Mouse (Mus musculus) olfactory bulb, adult 2 months (tissue): ENCODE data around the gene Mgat4e. TPM values are rescaled to one million over a fixed set of nuclear protein-coding genes. Genes with fewer than 3 reads are reported as not detected.

Source experiments
- H3K27ac ChIP-seq: fragments of 200-500 bp; 2 replicates; pipeline ENCODE4 v1.5.1; 2012; ENCODE audit warnings: low read depth, low read length; ENCODE audit not compliant: insufficient read depth
- H3K4me1 ChIP-seq: fragments of 200-500 bp; 2 replicates; pipeline ENCODE4 v1.6.1; 2012; ENCODE audit warnings: low read length; ENCODE audit not compliant: control insufficient read depth, insufficient read depth
- H3K4me3 ChIP-seq: fragments of 200-500 bp; 2 replicates; pipeline ENCODE4 v1.5.1; 2012; ENCODE audit warnings: mild to moderate bottlenecking, low read depth, low read length, moderate library complexity; ENCODE audit not compliant: insufficient read depth
- CTCF ChIP-seq: fragments of 200-500 bp; IDR thresholded peaks from 2 replicates; pipeline ENCODE4 v1.5.1; 2012; ENCODE audit warnings: low read depth, mild to moderate bottlenecking, low read length, moderate library complexity; ENCODE audit not compliant: insufficient read depth
- POLR2A ChIP-seq: fragments of 200-500 bp; IDR thresholded peaks from 2 replicates; pipeline ENCODE4 v1.6.1; 2012; ENCODE audit warnings: mild to moderate bottlenecking, low read depth, low read length, moderate library complexity; ENCODE audit not compliant: insufficient read depth
- WGBS: fragments of 180-500 bp; shearing (Covaris S2); methylation state at CpG from one replicate; pipeline ENCODE4 v1.1.7; 2018; 5-methylcytosine and 5-hydroxymethylcytosine counted together
- polyA plus RNA-seq: library from polyadenylated mRNA; stranded (reverse); fragments of >200 nt; gene quantifications from 2 replicates; pipeline ENCODE4 v1.2.4, GENCODE M21; 2012; ENCODE audit warnings: low replicate concordance; ENCODE audit not compliant: missing spikeins, insufficient read depth, insufficient read length

The Mgat4e gene
- polyA plus RNA-seq, 1 experiment: not detected

- WGBS: 57% methylated on average over 1 of the region's 1 CpGs
- Histone ChIP-seq H3K4me3 (no peak overlapping the region), H3K27ac (no peak overlapping the region), H3K4me1 (peaks cover 3% of the 10 kb centered on the region; the same call in 1 of the 2 replicates)
- TF ChIP-seq POLR2A (no peak), CTCF (no peak)
Measured at GRCm38 (mm10) chr1:134573300-134573931, 23.9 kb upstream of the Mgat4e start.

- Histone ChIP-seq H3K27ac (no peak overlapping the region), H3K4me1 (no peaks in the 10 kb centered on the region), H3K4me3 (no peak overlapping the region)
- TF ChIP-seq CTCF: no peak
- TF ChIP-seq POLR2A: no peak
- 57% methylated on average over 3 of the region's 3 CpGs for WGBS
Measured at GRCm38 (mm10) chr1:134570631-134571030, 21.1 kb upstream of the Mgat4e start.

- Histone ChIP-seq H3K4me3 (no peak overlapping the region), H3K4me1 (peaks cover 2% of the 10 kb centered on the region; the same call in 1 of the 2 replicates), H3K27ac (no peak overlapping the region)
- WGBS: 90% methylated on average over 9 of the region's 9 CpGs
- TF ChIP-seq POLR2A (no peak), CTCF (no peak)
Measured at GRCm38 (mm10) chr1:134570171-134570570, 20.7 kb upstream of the Mgat4e start.

- H3K27ac ChIP-seq: no peak overlapping the region
- peaks cover 4% of the 10 kb centered on the region; the same call in 1 of the 2 replicates for H3K4me1 ChIP-seq
- 37% methylated on average over 1 of the region's 1 CpGs for WGBS
- no peak overlapping the region for H3K4me3 ChIP-seq
- no peak for TF ChIP-seq POLR2A
- no peak for TF ChIP-seq CTCF
Measured at GRCm38 (mm10) chr1:134567511-134567910, 18.0 kb upstream of the Mgat4e start.

GRCm38 (mm10) chr1:134563726-134564125 is 14.2 kb upstream of the Mgat4e start:
- peaks cover 6% of the 10 kb centered on the region; the same call in 1 of the 2 replicates for H3K4me1 ChIP-seq
- TF ChIP-seq POLR2A: no peak
- no peak for TF ChIP-seq CTCF
- no peak overlapping the region for H3K4me3 ChIP-seq
- WGBS: 68% methylated on average over 3 of the region's 3 CpGs
- H3K27ac ChIP-seq: no peak overlapping the region

- no peak for TF ChIP-seq CTCF
- TF ChIP-seq POLR2A: no peak
- peaks cover 6% of the 10 kb centered on the region; the same call in 1 of the 2 replicates for H3K4me1 ChIP-seq
- no peak overlapping the region for H3K4me3 ChIP-seq
Measured at GRCm38 (mm10) chr1:134562457-134562856, 13.0 kb upstream of the Mgat4e start.

GRCm38 (mm10) chr1:134561770-134562143 is 12.3 kb upstream of the Mgat4e start:
- H3K4me3 ChIP-seq: peak overlapping the region; percentile 81
- WGBS: 8% methylated on average over 7 of the region's 7 CpGs
- TF ChIP-seq CTCF: no peak
- no peak for TF ChIP-seq POLR2A
- no peak overlapping the region for H3K27ac ChIP-seq
- H3K4me1 ChIP-seq: peaks cover 6% of the 10 kb centered on the region; the same call in 1 of the 2 replicates

More at GRCm38 (mm10) chr1:134562457-134562856, 13.0 kb upstream of the Mgat4e start:
- no peak overlapping the region for H3K27ac ChIP-seq

- Histone ChIP-seq H3K4me3 (peak overlapping the region; percentile 81), H3K4me1 (peaks cover 7% of the 10 kb centered on the region), H3K27ac (peak overlapping the region; percentile 88; the same call in 1 of the 2 replicates)
- TF ChIP-seq POLR2A: no peak
- TF ChIP-seq CTCF: no peak
- 1% methylated on average over 74 of the region's 76 CpGs for WGBS
Measured at GRCm38 (mm10) chr1:134560801-134561769, 11.6 kb upstream of the Mgat4e start.

- no peak for TF ChIP-seq CTCF
- no peak; the same call in 1 of the 2 replicates for TF ChIP-seq POLR2A
- Histone ChIP-seq H3K4me3 (peak overlapping the region; percentile 81), H3K27ac (peak overlapping the region; percentile 88), H3K4me1 (peaks cover 10% of the 10 kb centered on the region)
- 1% methylated on average over 50 of the region's 50 CpGs for WGBS
Measured at GRCm38 (mm10) chr1:134560396-134560795, 10.9 kb upstream of the Mgat4e start.
